Mouse (Mus musculus): ENCODE results near the gene Slc12a3. TPM values are rescaled to one million over a fixed set of nuclear protein-coding genes. Genes with fewer than 3 reads are reported as not detected.

Slc12a3 gene
- polyA plus RNA-seq, 1 experiment = not detected

DNA sequence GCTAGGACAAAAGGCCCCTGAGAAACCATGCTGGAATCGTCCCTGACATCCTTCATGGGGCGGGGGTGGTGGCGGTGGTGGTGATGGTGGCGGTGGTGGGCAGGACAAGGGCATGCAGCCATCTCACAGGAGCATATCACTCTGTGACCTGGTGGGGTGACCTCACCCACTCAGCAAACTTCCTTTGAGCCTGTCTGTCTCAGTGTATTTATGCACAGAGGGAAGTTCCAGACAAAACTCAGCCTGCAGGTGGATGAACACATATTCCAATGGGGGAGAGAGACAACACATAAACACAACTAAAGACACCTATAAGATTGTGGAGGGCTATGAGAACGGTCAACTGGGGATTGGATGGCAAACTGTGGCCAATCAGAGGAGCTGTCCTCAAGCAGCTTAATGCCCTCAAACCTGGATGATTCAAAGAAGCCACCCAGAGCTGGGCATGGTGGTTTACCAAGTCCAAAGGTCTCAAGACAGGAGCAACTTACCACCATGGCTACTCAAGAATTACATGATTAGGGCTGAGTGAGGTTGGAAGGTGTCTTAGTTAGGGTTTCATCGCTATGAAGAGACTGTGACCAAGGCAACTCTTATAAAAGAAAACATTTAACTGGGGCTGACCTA is 35.8 kb downstream of the Slc12a3 start:
- Histone ChIP-seq H3K79me2 (ENCODE audit: control insufficient read depth, insufficient read depth) (no peaks in the 10 kb centered on the region), H3K4me3 (ENCODE audit: insufficient read depth, poor library complexity, severe bottlenecking) (no peak overlapping the region), H3K27me3 (ENCODE audit: control insufficient read depth, insufficient read depth, insufficient read length) (no peaks in the 10 kb centered on the region), H3K36me3 (ENCODE audit: control insufficient read depth, insufficient read depth) (no peaks in the 10 kb centered on the region), H3ac (ENCODE audit: control insufficient read depth, insufficient read length, low read depth) (no peak overlapping the region), H3K79me3 (ENCODE audit: low read depth) (no peaks in the 10 kb centered on the region)
- no peak for TF ChIP-seq MYOG (IDR thresholded peaks at IDR 0.05; ENCODE audit: control insufficient read depth, extremely low read depth, insufficient read length)
- TF ChIP-seq MAX (IDR thresholded peaks at IDR 0.05) = no peak
- TF ChIP-seq FOSL1 (IDR thresholded peaks at IDR 0.05; ENCODE audit: insufficient read depth, low read length, poor library complexity, severe bottlenecking) = no peak
- no peak for TF ChIP-seq CEBPB (IDR thresholded peaks at IDR 0.05; ENCODE audit: low read depth)
- TF ChIP-seq CTCF (IDR thresholded peaks at IDR 0.05; ENCODE audit: control insufficient read depth, insufficient read depth, insufficient read length) = no peak

- H3K79me2 ChIP-seq (ENCODE audit: control insufficient read depth, insufficient read depth) = no peaks in the 10 kb centered on the region
- no peaks in the 10 kb centered on the region for H3K27me3 ChIP-seq (ENCODE audit: control insufficient read depth, insufficient read depth, insufficient read length)
- no peak overlapping the region for H3ac ChIP-seq (ENCODE audit: control insufficient read depth, insufficient read length, low read depth)
- H3K36me3 ChIP-seq (ENCODE audit: control insufficient read depth, insufficient read depth) = no peaks in the 10 kb centered on the region
- no peaks in the 10 kb centered on the region for H3K79me3 ChIP-seq (ENCODE audit: low read depth)
- no peak overlapping the region for H3K4me3 ChIP-seq (ENCODE audit: insufficient read depth, poor library complexity, severe bottlenecking)
- TF ChIP-seq CEBPB (IDR thresholded peaks at IDR 0.05; ENCODE audit: low read depth) (no peak), MYOD1 (IDR thresholded peaks at IDR 0.05; ENCODE audit: control insufficient read depth, insufficient read length, low read depth) (no peak), USF1 (IDR thresholded peaks at IDR 0.05; ENCODE audit: low read depth) (no peak), MYOG (IDR thresholded peaks at IDR 0.05; ENCODE audit: control insufficient read depth, extremely low read depth, insufficient read length) (no peak), CTCF (IDR thresholded peaks at IDR 0.05; ENCODE audit: control insufficient read depth, insufficient read depth, insufficient read length) (no peak), FOSL1 (IDR thresholded peaks at IDR 0.05; ENCODE audit: insufficient read depth, low read length, poor library complexity, severe bottlenecking) (no peak), MAX (IDR thresholded peaks at IDR 0.05) (no peak)
These were observed 36.5 kb downstream of the Slc12a3 start for GRCm38 (mm10) chr8:94365410-94365981.

- no peaks in the 10 kb centered on the region for H3K79me2 ChIP-seq (ENCODE audit: control insufficient read depth, insufficient read depth)
- TF ChIP-seq MYOD1 (IDR thresholded peaks at IDR 0.05; ENCODE audit: control insufficient read depth, insufficient read length, low read depth) = no peak
- TF ChIP-seq MAX (IDR thresholded peaks at IDR 0.05) = no peak
- TF ChIP-seq FOSL1 (IDR thresholded peaks at IDR 0.05; ENCODE audit: insufficient read depth, low read length, poor library complexity, severe bottlenecking) = no peak
- no peak for TF ChIP-seq USF1 (IDR thresholded peaks at IDR 0.05; ENCODE audit: low read depth)
- TF ChIP-seq MYOG (IDR thresholded peaks at IDR 0.05; ENCODE audit: control insufficient read depth, extremely low read depth, insufficient read length) = no peak
- no peak for TF ChIP-seq CTCF (IDR thresholded peaks at IDR 0.05; ENCODE audit: control insufficient read depth, insufficient read depth, insufficient read length)
- no peak overlapping the region for H3ac ChIP-seq (ENCODE audit: control insufficient read depth, insufficient read length, low read depth)
- H3K36me3 ChIP-seq (ENCODE audit: control insufficient read depth, insufficient read depth) = no peaks in the 10 kb centered on the region
- no peaks in the 10 kb centered on the region for H3K27me3 ChIP-seq (ENCODE audit: control insufficient read depth, insufficient read depth, insufficient read length)
- H3K4me3 ChIP-seq (ENCODE audit: insufficient read depth, poor library complexity, severe bottlenecking) = no peak overlapping the region
- no peaks in the 10 kb centered on the region for H3K79me3 ChIP-seq (ENCODE audit: low read depth)
These were observed 41.8 kb downstream of the Slc12a3 start for GRCm38 (mm10) chr8:94370839-94371238.

DNA sequence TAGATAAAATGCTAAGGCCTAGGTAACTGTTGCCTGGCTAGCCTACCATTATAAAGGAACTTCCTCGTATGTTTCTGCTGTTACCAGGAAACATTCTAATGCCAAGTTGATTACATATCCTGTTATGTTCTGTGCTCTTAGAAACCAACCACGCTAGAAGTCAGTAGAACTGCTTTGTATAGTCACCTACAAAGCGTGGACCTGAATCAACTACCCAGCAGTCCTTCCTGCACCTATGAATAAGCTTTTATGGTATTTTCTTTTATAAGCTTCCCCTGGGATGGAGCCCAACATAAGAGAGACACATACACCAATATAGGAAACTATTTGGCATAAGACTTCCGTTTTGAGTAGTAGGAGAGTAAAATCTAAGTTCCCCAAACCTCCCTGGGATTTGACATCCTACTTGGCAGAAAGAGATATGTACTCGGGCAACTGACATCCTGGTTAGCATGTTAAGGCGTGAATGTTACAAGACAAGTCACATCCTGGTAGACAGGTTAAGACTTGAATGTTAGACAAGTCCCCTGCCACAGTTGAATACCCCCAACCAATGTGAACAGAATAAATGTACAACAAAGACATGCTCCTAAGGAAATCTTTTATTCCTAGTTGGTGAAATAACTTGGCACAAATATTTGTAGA is 44.1 kb downstream of the Slc12a3 start:
- Histone ChIP-seq H3K79me2 (ENCODE audit: control insufficient read depth, insufficient read depth) (no peaks in the 10 kb centered on the region), H3K4me3 (ENCODE audit: insufficient read depth, poor library complexity, severe bottlenecking) (no peak overlapping the region), H3ac (ENCODE audit: control insufficient read depth, insufficient read length, low read depth) (no peak overlapping the region), H3K27me3 (ENCODE audit: control insufficient read depth, insufficient read depth, insufficient read length) (no peaks in the 10 kb centered on the region), H3K79me3 (ENCODE audit: low read depth) (no peaks in the 10 kb centered on the region), H3K36me3 (ENCODE audit: control insufficient read depth, insufficient read depth) (no peaks in the 10 kb centered on the region)
- no peak for TF ChIP-seq CTCF (IDR thresholded peaks at IDR 0.05; ENCODE audit: control insufficient read depth, insufficient read depth, insufficient read length)
- TF ChIP-seq MYOD1 (IDR thresholded peaks at IDR 0.05; ENCODE audit: control insufficient read depth, insufficient read length, low read depth) = no peak
- no peak for TF ChIP-seq MYOG (IDR thresholded peaks at IDR 0.05; ENCODE audit: control insufficient read depth, extremely low read depth, insufficient read length)
- TF ChIP-seq USF1 (IDR thresholded peaks at IDR 0.05; ENCODE audit: low read depth) = no peak

- Histone ChIP-seq H3ac (ENCODE audit: control insufficient read depth, insufficient read length, low read depth) (no peak overlapping the region), H3K36me3 (ENCODE audit: control insufficient read depth, insufficient read depth) (no peaks in the 10 kb centered on the region), H3K79me3 (ENCODE audit: low read depth) (no peaks in the 10 kb centered on the region), H3K4me3 (ENCODE audit: insufficient read depth, poor library complexity, severe bottlenecking) (no peak overlapping the region), H3K79me2 (ENCODE audit: control insufficient read depth, insufficient read depth) (no peaks in the 10 kb centered on the region), H3K27me3 (ENCODE audit: control insufficient read depth, insufficient read depth, insufficient read length) (no peaks in the 10 kb centered on the region)
- no peak for TF ChIP-seq USF1 (IDR thresholded peaks at IDR 0.05; ENCODE audit: low read depth)
- TF ChIP-seq MYOD1 (IDR thresholded peaks at IDR 0.05; ENCODE audit: control insufficient read depth, insufficient read length, low read depth) = no peak
- TF ChIP-seq CEBPB (IDR thresholded peaks at IDR 0.05; ENCODE audit: low read depth) = no peak
- TF ChIP-seq MAX (IDR thresholded peaks at IDR 0.05) = no peak
- no peak for TF ChIP-seq MYOG (IDR thresholded peaks at IDR 0.05; ENCODE audit: control insufficient read depth, extremely low read depth, insufficient read length)
- no peak for TF ChIP-seq CTCF (IDR thresholded peaks at IDR 0.05; ENCODE audit: control insufficient read depth, insufficient read depth, insufficient read length)
- no peak for TF ChIP-seq FOSL1 (IDR thresholded peaks at IDR 0.05; ENCODE audit: insufficient read depth, low read length, poor library complexity, severe bottlenecking)
These were observed 46.6 kb downstream of the Slc12a3 start for GRCm38 (mm10) chr8:94375551-94375991.

Data from C2C12 (cell line).